Mouse (Mus musculus) erythroblast, adult 5-6 weeks (primary cell): ENCODE data around the gene Fhit. TPM values are rescaled to one million over a fixed set of nuclear protein-coding genes. Genes with fewer than 3 reads are reported as not detected.

ENCODE experiments used
- ATAC-seq: replicated peaks from 2 replicates; pipeline ENCODE4 v1.8.0; 2016; ENCODE audit warnings: moderate number of reproducible peaks, mild to moderate bottlenecking, moderate TSS enrichment, inconsistent platforms; ENCODE audit not compliant: poor library complexity, low FRiP score, severe bottlenecking
- total RNA-seq, 2 experiments: library from RNA; stranded (forward) in 1 of 2; stranded (reverse) in 1 of 2; fragments of 150-400 nt in 1 of 2; fragments of 200-764, 138-1000 nt in 1 of 2; gene quantifications; 2 replicates each; pipeline versions ENCODE4 v1.2.3 to v1.2.4; 2015 to 2017; ENCODE audit warnings: low replicate concordance in 2 of 2

Gene Fhit
- total RNA-seq, 2 experiments from 2014 or later, result 8.3 TPM; not detected in 1

- ATAC-seq, result no peak
Measured at GRCm38 (mm10) chr14:10211184-10211583, 950.7 kb downstream of the Fhit start.

- ATAC-seq, result no peak
Measured at GRCm38 (mm10) chr14:10209007-10209406, 952.8 kb downstream of the Fhit start.

- no peak for ATAC-seq
Measured at GRCm38 (mm10) chr14:10205699-10206098, 956.1 kb downstream of the Fhit start.

GRCm38 (mm10) chr14:10205290-10205689 lies 956.5 kb downstream of the Fhit start:
- ATAC-seq, result no peak

- ATAC-seq, result no peak
Measured at GRCm38 (mm10) chr14:10194130-10194529, 967.7 kb downstream of the Fhit start.

GRCm38 (mm10) chr14:10171761-10172160 lies 990.1 kb downstream of the Fhit start:
- ATAC-seq, result no peak

- ATAC-seq, result no peak
Measured at GRCm38 (mm10) chr14:10166641-10167429, 995.0 kb downstream of the Fhit start.

GRCm38 (mm10) chr14:10149872-10150271 lies 1012.0 kb downstream of the Fhit start:
- no peak for ATAC-seq

- no peak for ATAC-seq
Measured at GRCm38 (mm10) chr14:10139311-10139710, 1022.5 kb downstream of the Fhit start.

- no peak for ATAC-seq
Measured at GRCm38 (mm10) chr14:10133873-10134272, 1028.0 kb downstream of the Fhit start.

- no peak for ATAC-seq
Measured at GRCm38 (mm10) chr14:10129675-10130074, 1032.2 kb downstream of the Fhit start.

- ATAC-seq, result no peak
Measured at GRCm38 (mm10) chr14:10129088-10129487, 1032.7 kb downstream of the Fhit start.

GRCm38 (mm10) chr14:10126536-10126935 lies 1035.3 kb downstream of the Fhit start:
- no peak for ATAC-seq

GRCm38 (mm10) chr14:10122176-10122575 lies 1039.7 kb downstream of the Fhit start:
- no peak for ATAC-seq

- no peak for ATAC-seq
Measured at GRCm38 (mm10) chr14:10096236-10096635, 1065.6 kb downstream of the Fhit start.

GRCm38 (mm10) chr14:10079062-10079461 lies 1082.8 kb downstream of the Fhit start:
- no peak for ATAC-seq

GRCm38 (mm10) chr14:10049947-10050346 lies 1111.9 kb downstream of the Fhit start:
- no peak for ATAC-seq

GRCm38 (mm10) chr14:10047123-10047783 lies 1114.6 kb downstream of the Fhit start:
- no peak for ATAC-seq

- no peak for ATAC-seq
Measured at GRCm38 (mm10) chr14:10046336-10047122, 1115.3 kb downstream of the Fhit start.

GRCm38 (mm10) chr14:10038021-10038420 lies 1123.8 kb downstream of the Fhit start:
- ATAC-seq, result no peak
